Mouse (Mus musculus) neural tube, embryonic 15.5 days (tissue): Measurements from ENCODE around the gene Nceh1. TPM values are rescaled to one million over a fixed set of nuclear protein-coding genes. Genes with fewer than 3 reads are reported as not detected.

Source experiments
- ATAC-seq: fragments of 200-750 bp; cut with Nextera tagmentation; 2 replicates; pipeline ENCODE4 v1.8.0; 2017; ENCODE audit warnings: mild to moderate bottlenecking, moderate TSS enrichment, moderate library complexity; ENCODE audit not compliant: low FRiP score
- H3K27ac ChIP-seq: fragments of 300-500 bp; sonication (generic); replicated peaks from 2 replicates; pipeline ENCODE4 v1.5.1; 2015; ENCODE audit warnings: mild to moderate bottlenecking, inconsistent platforms
- H3K27me3 ChIP-seq: fragments of 300-500 bp; sonication (generic); replicated peaks from 2 replicates; pipeline ENCODE4 v1.6.1; 2015; ENCODE audit warnings: inconsistent platforms
- H3K36me3 ChIP-seq: fragments of 300-500 bp; sonication (generic); 2 replicates; pipeline ENCODE4 v1.6.1; 2015; ENCODE audit warnings: inconsistent platforms
- H3K4me1 ChIP-seq: fragments of 300-500 bp; sonication (generic); 2 replicates; pipeline ENCODE4 v1.6.1; 2015; ENCODE audit warnings: inconsistent platforms
- H3K4me2 ChIP-seq: fragments of 300-500 bp; sonication (generic); 2 replicates; pipeline ENCODE4 v1.6.1; 2015; ENCODE audit warnings: inconsistent platforms, mild to moderate bottlenecking, moderate library complexity
- H3K4me3 ChIP-seq: fragments of 300-500 bp; sonication (generic); replicated peaks from 2 replicates; pipeline ENCODE4 v1.5.1; 2015; ENCODE audit warnings: mild to moderate bottlenecking, inconsistent platforms
- H3K9ac ChIP-seq: fragments of 300-500 bp; sonication (generic); replicated peaks from 2 replicates; pipeline ENCODE4 v1.6.1; 2015; ENCODE audit warnings: mild to moderate bottlenecking, inconsistent platforms
- H3K9me3 ChIP-seq: fragments of 300-500 bp; sonication (generic); replicated peaks from 2 replicates; pipeline ENCODE4 v1.6.1; 2016; ENCODE audit warnings: inconsistent platforms
- WGBS: fragments of 180-500 bp; shearing (Covaris S2); methylation state at CpG from one replicate; pipeline ENCODE4 v1.1.7; 2015; ENCODE audit warnings: mixed read lengths; 5-methylcytosine and 5-hydroxymethylcytosine counted together
- polyA plus RNA-seq: library from polyadenylated mRNA; unstranded; fragments of >200 nt; fragmentation: Nextera tagmentation; extraction: Ambion mirVana; gene quantifications from 2 replicates; pipeline ENCODE4 v1.2.1, GENCODE M21; 2015

The Nceh1 gene
- polyA plus RNA-seq, 1 experiment from 2014 or later = 16.3 TPM

- Histone ChIP-seq H3K4me1 (0 out of 2 replicates have a peak, but pooled peaks cover 2% of the 10 kb centered on the region), H3K36me3 (no peaks in the 10 kb centered on the region), H3K9ac (no peak overlapping the region), H3K4me2 (no peak overlapping the region), H3K4me3 (no peak overlapping the region), H3K27me3 (no peaks in the 10 kb centered on the region), H3K9me3 (no peaks in the 10 kb centered on the region), H3K27ac (no peak overlapping the region)
- WGBS = 85% methylated on average over 4 of the region's 4 CpGs
- no peak for ATAC-seq
Measured at GRCm38 (mm10) chr3:27195153-27195552, 12.4 kb downstream of the Nceh1 start.

- Histone ChIP-seq H3K9me3 (no peaks in the 10 kb centered on the region), H3K4me1 (0 out of 2 replicates have a peak, but pooled peaks cover 2% of the 10 kb centered on the region), H3K4me3 (no peak overlapping the region), H3K27ac (no peak overlapping the region), H3K36me3 (no peaks in the 10 kb centered on the region), H3K4me2 (no peak overlapping the region), H3K9ac (no peak overlapping the region), H3K27me3 (no peaks in the 10 kb centered on the region)
- WGBS = 92% methylated on average over 8 of the region's 8 CpGs
- ATAC-seq = peak; percentile 53; the same call in 1 of the 2 replicates
Measured at GRCm38 (mm10) chr3:27195573-27196227, 12.9 kb downstream of the Nceh1 start.

GRCm38 (mm10) chr3:27196529-27196928 is 13.8 kb downstream of the Nceh1 start:
- no peaks in the 10 kb centered on the region for H3K27me3 ChIP-seq
- no peaks in the 10 kb centered on the region for H3K9me3 ChIP-seq
- 95% methylated on average over 1 of the region's 1 CpGs for WGBS
- no peak for ATAC-seq
- H3K9ac ChIP-seq = no peak overlapping the region
- H3K4me3 ChIP-seq = no peak overlapping the region
- 0 out of 2 replicates have a peak, but pooled peaks cover 2% of the 10 kb centered on the region for H3K4me1 ChIP-seq
- no peak overlapping the region for H3K4me2 ChIP-seq
- no peaks in the 10 kb centered on the region for H3K36me3 ChIP-seq
- H3K27ac ChIP-seq = no peak overlapping the region

GRCm38 (mm10) chr3:27197816-27198215 is 15.1 kb downstream of the Nceh1 start:
- Histone ChIP-seq H3K27me3 (no peaks in the 10 kb centered on the region), H3K4me1 (0 out of 2 replicates have a peak, but pooled peaks cover 2% of the 10 kb centered on the region), H3K4me3 (no peak overlapping the region), H3K9me3 (no peaks in the 10 kb centered on the region), H3K27ac (no peak overlapping the region), H3K36me3 (no peaks in the 10 kb centered on the region), H3K9ac (no peak overlapping the region), H3K4me2 (no peak overlapping the region)
- ATAC-seq = no peak
- WGBS = 77% methylated on average over 5 of the region's 5 CpGs

- no peak overlapping the region for H3K27ac ChIP-seq
- no peaks in the 10 kb centered on the region for H3K4me1 ChIP-seq
- no peak overlapping the region for H3K4me3 ChIP-seq
- H3K9me3 ChIP-seq = no peaks in the 10 kb centered on the region
- H3K9ac ChIP-seq = no peak overlapping the region
- H3K36me3 ChIP-seq = no peaks in the 10 kb centered on the region
- H3K4me2 ChIP-seq = no peak overlapping the region
- H3K27me3 ChIP-seq = no peaks in the 10 kb centered on the region
- WGBS = 91% methylated on average over 7 of the region's 7 CpGs
- ATAC-seq = no peak
Measured at GRCm38 (mm10) chr3:27199120-27199519, 16.4 kb downstream of the Nceh1 start.

- Histone ChIP-seq H3K9me3 (no peaks in the 10 kb centered on the region), H3K4me2 (no peak overlapping the region), H3K4me1 (peaks cover 6% of the 10 kb centered on the region), H3K4me3 (no peak overlapping the region), H3K36me3 (no peaks in the 10 kb centered on the region), H3K27me3 (no peaks in the 10 kb centered on the region), H3K27ac (no peak overlapping the region), H3K9ac (no peak overlapping the region)
- no peak for ATAC-seq
- 86% methylated on average over 5 of the region's 5 CpGs for WGBS
Measured at GRCm38 (mm10) chr3:27201728-27202411, 19.1 kb downstream of the Nceh1 start.

- Histone ChIP-seq H3K36me3 (no peaks in the 10 kb centered on the region), H3K27me3 (no peaks in the 10 kb centered on the region), H3K27ac (no peak overlapping the region), H3K9ac (no peak overlapping the region), H3K4me2 (no peak overlapping the region), H3K4me1 (peaks cover 6% of the 10 kb centered on the region), H3K9me3 (no peaks in the 10 kb centered on the region), H3K4me3 (no peak overlapping the region)
- WGBS = 18% methylated on average over 5 of the region's 5 CpGs
- ATAC-seq = no peak
Measured at GRCm38 (mm10) chr3:27205068-27205467, 22.3 kb downstream of the Nceh1 start.

- Histone ChIP-seq H3K4me3 (no peak overlapping the region), H3K9me3 (no peaks in the 10 kb centered on the region), H3K4me1 (peaks cover 6% of the 10 kb centered on the region), H3K9ac (no peak overlapping the region), H3K27me3 (no peaks in the 10 kb centered on the region), H3K4me2 (no peak overlapping the region), H3K36me3 (no peaks in the 10 kb centered on the region), H3K27ac (no peak overlapping the region)
- ATAC-seq = no peak
- 66% methylated on average over 9 of the region's 9 CpGs for WGBS
Measured at GRCm38 (mm10) chr3:27205514-27206220, 22.9 kb downstream of the Nceh1 start.

- Histone ChIP-seq H3K27me3 (no peaks in the 10 kb centered on the region), H3K9ac (no peak overlapping the region), H3K9me3 (no peaks in the 10 kb centered on the region; the same call in 1 of the 2 replicates), H3K27ac (no peak overlapping the region), H3K36me3 (no peaks in the 10 kb centered on the region), H3K4me1 (peaks cover 6% of the 10 kb centered on the region), H3K4me3 (no peak overlapping the region), H3K4me2 (no peak overlapping the region)
- WGBS = 82% methylated on average over 4 of the region's 4 CpGs
- ATAC-seq = no peak
Measured at GRCm38 (mm10) chr3:27206221-27206560, 23.4 kb downstream of the Nceh1 start.

GRCm38 (mm10) chr3:27206577-27206976 is 23.8 kb downstream of the Nceh1 start:
- no peaks in the 10 kb centered on the region; the same call in 1 of the 2 replicates for H3K9me3 ChIP-seq
- H3K4me2 ChIP-seq = no peak overlapping the region
- H3K4me3 ChIP-seq = no peak overlapping the region
- peaks cover 6% of the 10 kb centered on the region for H3K4me1 ChIP-seq
- ATAC-seq = no peak
- no peak overlapping the region for H3K9ac ChIP-seq
- H3K27ac ChIP-seq = no peak overlapping the region
- no peaks in the 10 kb centered on the region for H3K27me3 ChIP-seq
- WGBS = 91% methylated on average over 8 of the region's 8 CpGs
- no peaks in the 10 kb centered on the region for H3K36me3 ChIP-seq

GRCm38 (mm10) chr3:27209707-27210106 is 26.9 kb downstream of the Nceh1 start:
- Histone ChIP-seq H3K36me3 (no peaks in the 10 kb centered on the region), H3K27me3 (no peaks in the 10 kb centered on the region), H3K4me2 (no peak overlapping the region), H3K9ac (no peak overlapping the region), H3K9me3 (no peaks in the 10 kb centered on the region; the same call in 1 of the 2 replicates), H3K27ac (no peak overlapping the region), H3K4me3 (no peak overlapping the region), H3K4me1 (peaks cover 6% of the 10 kb centered on the region)
- WGBS = 86% methylated on average over 9 of the region's 9 CpGs
- no peak for ATAC-seq

GRCm38 (mm10) chr3:27210271-27210670 is 27.5 kb downstream of the Nceh1 start:
- H3K9me3 ChIP-seq = no peaks in the 10 kb centered on the region; the same call in 1 of the 2 replicates
- 54% methylated on average over 7 of the region's 7 CpGs for WGBS

More at GRCm38 (mm10) chr3:27210271-27210670, 27.5 kb downstream of the Nceh1 start:
- no peaks in the 10 kb centered on the region for H3K27me3 ChIP-seq
- no peak overlapping the region for H3K9ac ChIP-seq
- H3K36me3 ChIP-seq = no peaks in the 10 kb centered on the region
- H3K4me3 ChIP-seq = no peak overlapping the region
- no peak overlapping the region for H3K27ac ChIP-seq
- no peak overlapping the region for H3K4me2 ChIP-seq
- H3K4me1 ChIP-seq = peaks cover 3% of the 10 kb centered on the region
- no peak for ATAC-seq
